Mouse (Mus musculus) right cerebral cortex, adult 18-20 months (tissue): ENCODE measurements at regions not wholly inside any gene's neighbourhood (a gene's known extent, or its start where the extent isn't known, plus 50 kb on each side); places are given as distances from the start of the nearest gene placed in this dataset.
"Not testable (repeated sequence)": the region's sequence is repeated elsewhere in the genome, so short reads cannot be mapped to it uniquely, and the experiment has no call there.

ENCODE experiments used
- DNase-seq: peaks from one replicate; pipeline ENCODE4 v3.0.0; 2022; ENCODE audit warnings: mixed read lengths

- no peak for DNase-seq
Observed at GRCm38 (mm10) chr17:50346451-50347192, 53.2 kb upstream of the Dazl start.

GRCm38 (mm10) chr17:50353818-50354217 is 60.4 kb upstream of the Dazl start:
- DNase-seq, result not testable (repeated sequence)

GRCm38 (mm10) chr17:50354357-50354756 is 60.9 kb upstream of the Dazl start:
- no peak for DNase-seq

GRCm38 (mm10) chr17:50361657-50362233 is 68.3 kb upstream of the Dazl start:
- peak; percentile 45 for DNase-seq

GRCm38 (mm10) chr17:50365396-50365795 is 72.0 kb upstream of the Dazl start:
- peak; percentile 34 for DNase-seq

GRCm38 (mm10) chr17:50366181-50366580 is 72.7 kb upstream of the Dazl start:
- DNase-seq, result no peak

- DNase-seq, result no peak
Observed at GRCm38 (mm10) chr17:50369216-50369875, 75.9 kb upstream of the Dazl start.

- no peak for DNase-seq
Observed at GRCm38 (mm10) chr17:50370484-50370883, 77.0 kb upstream of the Dazl start.

- DNase-seq, result no peak
Observed at GRCm38 (mm10) chr17:50373496-50374141, 80.2 kb upstream of the Dazl start.

- no peak for DNase-seq
Observed at GRCm38 (mm10) chr17:50375465-50375864, 82.0 kb upstream of the Dazl start.

- no peak for DNase-seq
Observed at GRCm38 (mm10) chr17:50376708-50377107, 83.3 kb upstream of the Dazl start.

GRCm38 (mm10) chr17:50378141-50378727 is 84.8 kb upstream of the Dazl start:
- peak; percentile 48 for DNase-seq

GRCm38 (mm10) chr17:50388715-50389710 is 95.6 kb upstream of the Dazl start:
- DNase-seq, result no peak

- DNase-seq, result no peak
Observed at GRCm38 (mm10) chr17:50390151-50390550, 96.7 kb upstream of the Dazl start.

GRCm38 (mm10) chr17:50391207-50391606 is 97.8 kb upstream of the Dazl start:
- DNase-seq, result no peak

GRCm38 (mm10) chr17:50391996-50392395 is 98.6 kb upstream of the Dazl start:
- no peak for DNase-seq

GRCm38 (mm10) chr17:50392428-50392827 is 99.0 kb upstream of the Dazl start:
- DNase-seq, result peak; percentile 55

- DNase-seq, result no peak
Observed at GRCm38 (mm10) chr17:50392966-50393365, 99.5 kb upstream of the Dazl start.

- DNase-seq, result no peak
Observed at GRCm38 (mm10) chr17:50393698-50394097, 100.3 kb upstream of the Dazl start.

GRCm38 (mm10) chr17:50394801-50395200 is 101.4 kb upstream of the Dazl start:
- no peak for DNase-seq

- no peak for DNase-seq
Observed at GRCm38 (mm10) chr17:50395669-50396068, 102.2 kb upstream of the Dazl start.

- no peak for DNase-seq
Observed at GRCm38 (mm10) chr17:50397324-50397723, 103.9 kb upstream of the Dazl start.
